Mouse (Mus musculus) forebrain, embryonic 14.5 days (tissue): ENCODE results near the gene Vkorc1l1. TPM values are rescaled to one million over a fixed set of nuclear protein-coding genes. Genes with fewer than 3 reads are reported as not detected.

Experiments
- polyA plus RNA-seq: library from polyadenylated mRNA; unstranded; fragments of >200 nt; fragmentation: Nextera tagmentation; extraction: Ambion mirVana; gene quantifications from 2 replicates; pipeline ENCODE4 v1.2.1, GENCODE M21; 2014

Gene Vkorc1l1
- polyA plus RNA-seq, 1 experiment from 2014 or later, result 21.1 TPM

Other genes with a start within 250 kb of the Vkorc1l1 start
- not detected in 2 replicates for gene Sept14, start 233.5 kb upstream of the Vkorc1l1 start, polyA plus RNA-seq
- 231 and 240 TPM in 2 replicates for gene Mrps17, start 226.5 kb upstream of the Vkorc1l1 start, polyA plus RNA-seq
- gene Nipsnap2, start 216.9 kb upstream of the Vkorc1l1 start, polyA plus RNA-seq, result 78.9 and 79.4 TPM in 2 replicates
- gene Psph, start 154.5 kb upstream of the Vkorc1l1 start, polyA plus RNA-seq, result 47.2 and 61.2 TPM in 2 replicates
- gene Sumf2, start 95.0 kb upstream of the Vkorc1l1 start, polyA plus RNA-seq, result 22.1 and 25.9 TPM in 2 replicates
- 1,049 and 1,237 TPM in 2 replicates for gene Chchd2, start 54.5 kb upstream of the Vkorc1l1 start, polyA plus RNA-seq
- 14.9 and 22.3 TPM in 2 replicates for gene Zbed5, start 46.2 kb upstream of the Vkorc1l1 start, polyA plus RNA-seq
- 0.09 and 0.11 TPM in 2 replicates for gene Phkg1, start 43.4 kb upstream of the Vkorc1l1 start, polyA plus RNA-seq
- 3.8 and 5.6 TPM in 2 replicates for gene Nupr1l, start 33.4 kb upstream of the Vkorc1l1 start, polyA plus RNA-seq
- gene Gusb, start 61.1 kb downstream of the Vkorc1l1 start, polyA plus RNA-seq, result 20.7 and 21.4 TPM in 2 replicates
- 36.9 and 38.2 TPM in 2 replicates for gene Asl, start 87.3 kb downstream of the Vkorc1l1 start, polyA plus RNA-seq
- 50.7 and 51.2 TPM in 2 replicates for gene Crcp, start 87.3 kb downstream of the Vkorc1l1 start, polyA plus RNA-seq
- 57.1 and 61.4 TPM in 2 replicates for gene Tpst1, start 131.4 kb downstream of the Vkorc1l1 start, polyA plus RNA-seq
- 10.9 and 12.4 TPM in 2 replicates for gene Kctd7, start 202.9 kb downstream of the Vkorc1l1 start, polyA plus RNA-seq
- gene Rabgef1, start 229.8 kb downstream of the Vkorc1l1 start, polyA plus RNA-seq, result 30.0 and 38.7 TPM in 2 replicates